Mouse (Mus musculus) left cerebral cortex, adult 8-10 months (tissue): ENCODE measurements around the gene Rpp38. TPM values are rescaled to one million over a fixed set of nuclear protein-coding genes. Genes with fewer than 3 reads are reported as not detected.
A peak's percentile ranks its signal among the peaks of the same experiment; 100 is the strongest.

Experiments
- DNase-seq, 2 experiments: peaks; one replicate each; pipeline ENCODE4 v3.0.0; 2022; ENCODE audit warnings: low spot score in 2 of 2
- total RNA-seq, 4 experiments: library from RNA; stranded (reverse); gene quantifications; 2 replicates each; pipeline ENCODE4 v1.2.4; 2022

Gene Rpp38
- total RNA-seq, 4 experiments from 2014 or later: 10.0 to 12.3 (median 10.1) TPM

- no peak for DNase-seq
These were observed 46.2 kb downstream of the Rpp38 start for GRCm38 (mm10) chr2:3286243-3286642.

DNA sequence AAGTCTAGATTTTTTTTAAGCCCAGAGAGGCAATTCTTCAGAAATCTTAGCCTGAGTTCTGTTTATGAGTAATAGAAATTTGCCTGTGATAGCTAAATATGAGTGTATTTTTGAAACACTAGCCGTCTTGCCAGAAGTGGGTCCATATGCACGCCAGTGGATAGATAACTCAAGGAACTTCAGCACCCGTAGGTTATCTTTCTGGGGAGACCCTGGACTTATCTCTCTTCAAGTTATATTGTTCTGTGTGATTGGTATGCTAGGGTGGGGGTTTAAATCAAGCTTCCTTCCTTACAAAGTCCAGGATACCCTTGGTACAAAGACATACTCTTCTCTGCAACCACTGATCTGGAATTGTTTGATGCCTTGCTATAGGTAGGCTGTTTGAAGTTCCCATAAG lies 46.7 kb downstream of the Rpp38 start:
- DNase-seq: no peak

- DNase-seq: no peak
These were observed 47.3 kb downstream of the Rpp38 start for GRCm38 (mm10) chr2:3285181-3285530.

DNA sequence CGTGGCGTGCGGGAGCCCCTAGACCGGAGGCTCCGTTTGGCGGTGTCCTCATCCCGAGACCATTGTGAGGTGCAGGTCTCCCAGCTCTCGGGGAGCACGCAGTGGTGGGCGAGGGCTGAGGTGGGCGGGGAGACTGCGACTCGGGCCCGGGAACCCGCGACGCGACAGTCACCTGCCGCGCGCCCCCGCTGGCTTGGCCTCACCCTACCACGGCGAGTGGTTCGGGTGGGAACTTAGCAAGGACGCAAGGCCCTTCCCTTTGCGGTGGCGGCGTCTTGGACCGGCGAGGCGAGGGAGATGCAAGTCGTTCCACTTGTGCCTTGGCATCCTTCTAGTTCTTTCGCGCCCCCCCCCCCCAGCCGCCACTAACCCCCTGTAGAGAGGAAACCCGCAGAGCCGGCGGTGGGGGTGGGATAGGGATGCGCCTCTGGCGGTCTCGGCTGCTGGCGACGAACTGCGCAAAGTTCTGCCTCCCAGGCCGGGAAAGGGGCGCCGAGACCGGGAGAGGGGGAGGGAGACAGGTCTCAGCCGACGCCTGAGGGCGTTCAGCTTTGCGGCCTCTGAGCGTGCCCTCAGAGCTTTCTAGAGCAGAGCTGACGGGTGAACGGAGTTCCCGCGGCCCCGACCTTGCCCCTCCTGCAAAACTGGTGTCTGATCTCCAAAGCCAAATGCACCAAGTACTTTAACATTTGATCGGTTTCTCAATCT lies 47.8 kb downstream of the Rpp38 start:
- peak; percentile 49 to 57 for DNase-seq

- peak; percentile 92 to 99 for DNase-seq
These were observed 48.6 kb downstream of the Rpp38 start, which contains the start of gene Nmt2 for GRCm38 (mm10) chr2:3283602-3284472. TSS of gene Nmt2 (plus strand) at chr2:3284212.

DNA sequence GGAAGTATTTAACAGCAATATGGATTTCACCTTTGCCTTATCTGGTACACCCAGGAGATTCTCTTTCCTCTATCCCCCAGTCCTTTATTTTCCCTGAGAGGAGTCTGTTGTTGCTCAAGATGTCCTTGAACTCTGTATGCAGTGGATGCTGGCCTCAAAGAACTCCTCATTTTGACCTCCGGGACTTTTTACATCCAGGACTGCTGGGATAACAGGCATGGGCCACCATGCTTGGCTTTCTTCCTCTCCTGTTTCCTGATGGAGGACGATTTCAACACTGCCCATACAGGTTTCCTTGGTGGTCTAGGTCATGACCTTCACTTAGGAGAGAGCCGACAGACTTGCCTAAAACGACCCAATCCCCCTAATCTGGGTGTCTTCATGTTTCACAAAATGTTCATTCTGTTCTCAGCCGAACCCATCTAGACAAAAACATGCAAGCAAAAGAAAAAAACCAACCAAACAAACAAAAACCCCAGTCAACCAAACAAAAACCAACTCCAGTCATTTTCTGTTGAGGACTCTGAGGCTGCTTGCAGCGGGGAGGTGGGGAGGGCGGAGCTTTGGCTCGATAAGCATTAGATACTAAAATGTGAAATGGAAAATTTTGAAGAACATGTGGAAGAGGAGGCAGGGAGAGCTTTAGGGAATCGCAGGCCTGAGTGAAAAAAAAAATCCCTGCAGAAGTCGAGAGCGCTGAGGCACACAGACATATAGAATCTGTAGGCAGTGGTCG lies 49.4 kb downstream of the Rpp38 start:
- peak in 1 of 2 experiments; percentile 18 for DNase-seq

DNA sequence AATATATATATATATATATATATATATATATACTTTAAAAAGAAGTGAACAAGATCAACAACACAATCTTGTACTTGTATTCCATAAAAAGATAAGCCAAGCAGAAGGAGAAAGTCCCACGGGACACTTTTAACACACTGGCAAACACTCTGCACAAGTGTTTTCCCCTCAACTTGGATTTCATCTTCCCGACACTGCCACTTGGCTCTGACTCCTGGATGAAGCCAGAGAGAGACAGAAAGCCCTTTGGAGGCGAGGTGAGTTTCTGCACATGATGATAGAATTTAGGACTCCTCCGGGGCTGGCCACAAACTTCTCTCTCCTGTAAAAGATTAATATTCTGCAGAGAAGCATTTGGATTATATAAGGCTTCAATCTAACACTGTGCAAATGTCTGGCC lies 51.1 kb downstream of the Rpp38 start:
- no peak for DNase-seq

Other genes starting within 250 kb of the Rpp38 start
- 10 to 100 TPM; 68.3 to 79.5 (median 69.0) TPM for gene Fam171a1, start 218.4 kb downstream of the Rpp38 start, total RNA-seq
- 10 to 100 TPM; 86.3 to 98.2 (median 91.2) TPM for gene Nmt2, start 48.4 kb downstream of the Rpp38 start, total RNA-seq
- gene Acbd7, start 3.5 kb upstream of the Rpp38 start, total RNA-seq: 1 to 10 TPM in 2 of 4 experiments, not detected in 2; 1.0 to 1.6 TPM
- gene Olah, start 64.6 kb upstream of the Rpp38 start, total RNA-seq: not detected
- gene Meig1, start 90.0 kb upstream of the Rpp38 start, total RNA-seq: 1 to 10 TPM; 1.1 to 4.1 (median 1.9) TPM
- 10 to 100 TPM; 10.3 to 13.9 (median 10.9) TPM for gene Dclre1c, start 91.5 kb upstream of the Rpp38 start, total RNA-seq
- gene Suv39h2, start 142.4 kb upstream of the Rpp38 start, total RNA-seq: 1 to 10 TPM; 2.8 to 4.1 (median 3.6) TPM
- 1 to 10 TPM; 4.3 to 5.6 (median 4.6) TPM for gene Gm45902, start 180.1 kb upstream of the Rpp38 start, total RNA-seq
- gene Hspa14, start 180.2 kb upstream of the Rpp38 start, total RNA-seq: 10 to 100 TPM; 45.6 to 51.2 (median 48.0) TPM
- 1 to 10 TPM; 1.2 to 2.5 (median 1.8) TPM for gene Cdnf, start 180.4 kb upstream of the Rpp38 start, total RNA-seq
- gene Fam107b, start 237.8 kb upstream of the Rpp38 start, total RNA-seq: 1 to 10 TPM; 7.1 to 9.5 (median 8.3) TPM